Mouse (Mus musculus): Measurements from ENCODE around the gene Rpusd4. TPM values are rescaled to one million over a fixed set of nuclear protein-coding genes. Genes with fewer than 3 reads are reported as not detected.

The Rpusd4 gene
- polyA plus RNA-seq (2015; fragmentation: Nextera tagmentation; extraction: Ambion mirVana): 13.3 and 13.7 TPM in 2 replicates

DNA sequence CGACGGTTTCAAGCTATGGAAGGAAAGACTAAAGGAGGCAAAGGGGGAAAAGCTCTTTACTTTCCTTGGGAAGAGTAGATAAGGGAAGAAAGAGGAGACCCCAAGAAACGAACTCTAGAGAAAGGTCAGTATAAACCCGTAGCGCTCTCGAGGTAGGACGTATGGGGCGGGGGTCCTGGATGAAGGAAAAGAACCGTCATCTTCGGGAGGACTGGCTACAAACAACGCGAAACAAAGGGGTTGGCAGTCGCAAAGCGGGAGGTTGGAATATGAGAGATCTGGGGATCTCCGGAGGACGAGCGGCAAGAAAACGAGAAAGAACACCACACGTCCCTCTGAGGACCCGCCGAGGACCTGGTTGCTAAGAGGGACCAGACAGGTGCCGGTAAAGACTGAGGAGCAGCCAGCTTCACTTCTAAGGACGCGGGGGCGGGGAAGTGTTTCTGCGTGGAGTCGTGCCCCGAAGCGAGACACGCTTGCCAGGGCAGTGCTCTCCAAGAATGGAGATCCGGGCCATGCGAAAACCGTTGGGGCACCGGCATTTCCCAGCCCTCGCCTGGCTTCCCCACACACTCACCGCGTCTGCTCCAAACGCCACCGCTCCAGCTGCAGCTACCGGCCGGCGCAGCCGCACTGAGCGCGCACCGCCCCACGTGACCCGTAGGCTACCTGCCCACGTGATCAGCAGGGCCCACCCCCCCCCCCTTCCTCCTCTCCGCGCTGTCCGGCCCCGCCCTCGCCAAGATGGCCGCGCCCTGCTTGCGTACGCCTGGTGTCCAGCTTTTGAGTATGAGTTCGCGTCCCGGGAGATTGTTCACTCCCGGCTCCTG is at the start of gene Rpusd4, which contains the start of gene Fam118b:
TSS of gene Rpusd4 (plus strand) at position 720 of the 830 bp plus-strand sequence.
TSS of gene Fam118b (minus strand) at position 660 of the 830 bp plus-strand sequence.

Other genes starting within 250 kb of the Rpusd4 start
- 14.3 and 15.9 TPM in 2 replicates for gene St3gal4, start 148.6 kb upstream of the Rpusd4 start, polyA plus RNA-seq (2015; fragmentation: Nextera tagmentation; extraction: Ambion mirVana)
- gene Dcps, start 91.8 kb upstream of the Rpusd4 start, polyA plus RNA-seq (2015; fragmentation: Nextera tagmentation; extraction: Ambion mirVana): 47.2 and 49.0 TPM in 2 replicates
- gene Srpr, start 67.7 kb upstream of the Rpusd4 start, polyA plus RNA-seq (2015; fragmentation: Nextera tagmentation; extraction: Ambion mirVana): 64.8 and 76.9 TPM in 2 replicates
- 4.0 TPM in 2 replicates for gene Tirap, start 67.6 kb upstream of the Rpusd4 start, polyA plus RNA-seq (2015; fragmentation: Nextera tagmentation; extraction: Ambion mirVana)
- 36.5 and 39.7 TPM in 2 replicates for gene Foxred1, start 56.8 kb upstream of the Rpusd4 start, polyA plus RNA-seq (2015; fragmentation: Nextera tagmentation; extraction: Ambion mirVana)
- 29.5 and 31.4 TPM in 2 replicates for gene Fam118b, start 60 bp upstream of the Rpusd4 start, polyA plus RNA-seq (2015; fragmentation: Nextera tagmentation; extraction: Ambion mirVana)
- 1.3 and 1.8 TPM in 2 replicates for gene Cdon, start 153.3 kb downstream of the Rpusd4 start, polyA plus RNA-seq (2015; fragmentation: Nextera tagmentation; extraction: Ambion mirVana)